Mouse (Mus musculus) midbrain, embryonic 12.5 days (tissue): ENCODE data around the gene Irf2. TPM values are rescaled to one million over a fixed set of nuclear protein-coding genes. Genes with fewer than 3 reads are reported as not detected.

Source experiments
- ATAC-seq: fragments of 200-750 bp; cut with Nextera tagmentation; 2 replicates; pipeline ENCODE4 v1.8.0; 2017; ENCODE audit warnings: low read depth, moderate TSS enrichment, moderate library complexity; ENCODE audit not compliant: low FRiP score
- H3K27ac ChIP-seq: fragments of 300-500 bp; sonication (generic); replicated peaks from 2 replicates; pipeline ENCODE4 v1.5.1; 2016; ENCODE audit warnings: mild to moderate bottlenecking
- H3K27me3 ChIP-seq: fragments of 300-500 bp; sonication (generic); 2 replicates; pipeline ENCODE4 v1.6.1; 2016; ENCODE audit warnings: mild to moderate bottlenecking
- H3K36me3 ChIP-seq: fragments of 300-500 bp; sonication (generic); 2 replicates; pipeline ENCODE4 v1.6.1; 2016
- H3K4me1 ChIP-seq: fragments of 300-500 bp; sonication (generic); 2 replicates; pipeline ENCODE4 v1.6.1; 2016
- H3K4me2 ChIP-seq: fragments of 300-500 bp; sonication (generic); replicated peaks from 2 replicates; pipeline ENCODE4 v1.6.1; 2016; ENCODE audit warnings: mild to moderate bottlenecking, moderate library complexity
- H3K4me3 ChIP-seq: fragments of 300-500 bp; sonication (generic); 2 replicates; pipeline ENCODE4 v1.5.1; 2016; ENCODE audit warnings: mild to moderate bottlenecking
- H3K9ac ChIP-seq: fragments of 300-500 bp; sonication (generic); replicated peaks from 2 replicates; pipeline ENCODE4 v1.6.1; 2016; ENCODE audit warnings: mild to moderate bottlenecking, moderate library complexity
- H3K9me3 ChIP-seq: fragments of 300-500 bp; sonication (generic); 2 replicates; pipeline ENCODE4 v1.6.1; 2016; ENCODE audit warnings: mild to moderate bottlenecking
- WGBS: fragments of 180-500 bp; shearing (Covaris S2); methylation state at CpG from one replicate; pipeline ENCODE4 v1.1.7; 2016; 5-methylcytosine and 5-hydroxymethylcytosine counted together
- polyA plus RNA-seq: library from polyadenylated mRNA; unstranded; fragments of >200 nt; fragmentation: Nextera tagmentation; extraction: Ambion mirVana; gene quantifications from 2 replicates; pipeline ENCODE4 v1.2.1, GENCODE M21; 2016

Irf2 gene
- polyA plus RNA-seq, 1 experiment from 2014 or later = 7.7 TPM

GRCm38 (mm10) chr8:46812966-46813365 is 73.4 kb downstream of the Irf2 start:
- Histone ChIP-seq H3K9ac (no peak overlapping the region), H3K4me2 (no peak overlapping the region), H3K4me3 (no peak overlapping the region), H3K9me3 (no peaks in the 10 kb centered on the region), H3K4me1 (no peaks in the 10 kb centered on the region), H3K36me3 (peaks cover 3% of the 10 kb centered on the region), H3K27ac (no peak overlapping the region), H3K27me3 (no peaks in the 10 kb centered on the region)
- ATAC-seq = no peak
- 93% methylated on average over 4 of the region's 4 CpGs for WGBS

- no peak for ATAC-seq
- no peaks in the 10 kb centered on the region for H3K9me3 ChIP-seq
- H3K4me1 ChIP-seq = no peaks in the 10 kb centered on the region
- no peaks in the 10 kb centered on the region for H3K27me3 ChIP-seq
- no peak overlapping the region for H3K4me3 ChIP-seq
- H3K36me3 ChIP-seq = no peaks in the 10 kb centered on the region
- H3K9ac ChIP-seq = no peak overlapping the region
- no peak overlapping the region for H3K4me2 ChIP-seq
- H3K27ac ChIP-seq = no peak overlapping the region
- WGBS = 77% methylated on average over 14 of the region's 14 CpGs
Observed at GRCm38 (mm10) chr8:46818106-46818989, 78.8 kb downstream of the Irf2 start.

- H3K9ac ChIP-seq = no peak overlapping the region
- H3K4me2 ChIP-seq = no peak overlapping the region
- no peaks in the 10 kb centered on the region for H3K27me3 ChIP-seq
- H3K9me3 ChIP-seq = no peaks in the 10 kb centered on the region
- 0 out of 2 replicates have a peak, but pooled peaks cover 4% of the 10 kb centered on the region for H3K36me3 ChIP-seq
- no peak overlapping the region for H3K27ac ChIP-seq
- no peak for ATAC-seq
- no peaks in the 10 kb centered on the region for H3K4me1 ChIP-seq
- 79% methylated on average over 2 of the region's 2 CpGs for WGBS
- no peak overlapping the region for H3K4me3 ChIP-seq
Observed at GRCm38 (mm10) chr8:46818990-46819288, 79.4 kb downstream of the Irf2 start.

GRCm38 (mm10) chr8:46828734-46829413 is 89.3 kb downstream of the Irf2 start:
- WGBS = 94% methylated on average over 7 of the region's 7 CpGs
- Histone ChIP-seq H3K27ac (no peak overlapping the region), H3K36me3 (no peaks in the 10 kb centered on the region), H3K4me3 (no peak overlapping the region), H3K27me3 (no peaks in the 10 kb centered on the region), H3K4me1 (no peaks in the 10 kb centered on the region), H3K4me2 (no peak overlapping the region), H3K9me3 (no peaks in the 10 kb centered on the region), H3K9ac (no peak overlapping the region)
- no peak for ATAC-seq

- WGBS = 75% methylated on average over 6 of the region's 6 CpGs
Observed at GRCm38 (mm10) chr8:46829414-46830111, 90.0 kb downstream of the Irf2 start.

GRCm38 (mm10) chr8:46830112-46830855 is 90.8 kb downstream of the Irf2 start:
- Histone ChIP-seq H3K36me3 (no peaks in the 10 kb centered on the region), H3K9me3 (no peaks in the 10 kb centered on the region), H3K27me3 (no peaks in the 10 kb centered on the region), H3K4me1 (no peaks in the 10 kb centered on the region), H3K4me3 (no peak overlapping the region), H3K4me2 (no peak overlapping the region), H3K9ac (no peak overlapping the region), H3K27ac (no peak overlapping the region)
- no peak for ATAC-seq
- 82% methylated on average over 11 of the region's 11 CpGs for WGBS

More at GRCm38 (mm10) chr8:46829414-46830111, 90.0 kb downstream of the Irf2 start:
- H3K27me3 ChIP-seq = no peaks in the 10 kb centered on the region
- no peaks in the 10 kb centered on the region for H3K36me3 ChIP-seq
- H3K4me2 ChIP-seq = no peak overlapping the region
- no peaks in the 10 kb centered on the region for H3K9me3 ChIP-seq
- H3K27ac ChIP-seq = no peak overlapping the region
- H3K4me1 ChIP-seq = no peaks in the 10 kb centered on the region
- no peak overlapping the region for H3K4me3 ChIP-seq
- ATAC-seq = no peak
- H3K9ac ChIP-seq = no peak overlapping the region

- no peaks in the 10 kb centered on the region for H3K9me3 ChIP-seq
- no peaks in the 10 kb centered on the region for H3K27me3 ChIP-seq
- H3K9ac ChIP-seq = no peak overlapping the region
- WGBS = 87% methylated on average over 5 of the region's 5 CpGs
- no peaks in the 10 kb centered on the region for H3K4me1 ChIP-seq
- H3K27ac ChIP-seq = no peak overlapping the region
- no peaks in the 10 kb centered on the region for H3K36me3 ChIP-seq
- ATAC-seq = no peak
- no peak overlapping the region for H3K4me2 ChIP-seq
- H3K4me3 ChIP-seq = no peak overlapping the region
Observed at GRCm38 (mm10) chr8:46831916-46832315, 92.4 kb downstream of the Irf2 start.

GRCm38 (mm10) chr8:46832399-46832798 is 92.9 kb downstream of the Irf2 start:
- no peaks in the 10 kb centered on the region for H3K9me3 ChIP-seq
- no peak overlapping the region for H3K9ac ChIP-seq
- no peak for ATAC-seq
- no peaks in the 10 kb centered on the region for H3K36me3 ChIP-seq
- 88% methylated on average over 3 of the region's 3 CpGs for WGBS
- H3K4me3 ChIP-seq = no peak overlapping the region
- no peak overlapping the region for H3K4me2 ChIP-seq
- no peaks in the 10 kb centered on the region for H3K27me3 ChIP-seq
- no peak overlapping the region for H3K27ac ChIP-seq
- no peaks in the 10 kb centered on the region for H3K4me1 ChIP-seq

- no peak for ATAC-seq
- Histone ChIP-seq H3K36me3 (0 out of 2 replicates have a peak, but pooled peaks cover 3% of the 10 kb centered on the region), H3K4me2 (no peak overlapping the region), H3K27ac (no peak overlapping the region), H3K9me3 (no peaks in the 10 kb centered on the region), H3K9ac (no peak overlapping the region), H3K4me3 (no peak overlapping the region), H3K27me3 (no peaks in the 10 kb centered on the region), H3K4me1 (no peaks in the 10 kb centered on the region)
- 52% methylated on average over 4 of the region's 4 CpGs for WGBS
Observed at GRCm38 (mm10) chr8:46833763-46834162, 94.2 kb downstream of the Irf2 start.

GRCm38 (mm10) chr8:46834440-46834839 is 94.9 kb downstream of the Irf2 start:
- 86% methylated on average over 3 of the region's 3 CpGs for WGBS
- Histone ChIP-seq H3K27me3 (no peaks in the 10 kb centered on the region), H3K36me3 (0 out of 2 replicates have a peak, but pooled peaks cover 6% of the 10 kb centered on the region), H3K9ac (no peak overlapping the region), H3K27ac (no peak overlapping the region), H3K4me2 (no peak overlapping the region), H3K9me3 (no peaks in the 10 kb centered on the region), H3K4me3 (no peak overlapping the region), H3K4me1 (no peaks in the 10 kb centered on the region)
- no peak for ATAC-seq

GRCm38 (mm10) chr8:46836011-46836652 is 96.6 kb downstream of the Irf2 start:
- Histone ChIP-seq H3K4me3 (no peak overlapping the region), H3K27me3 (no peaks in the 10 kb centered on the region), H3K36me3 (0 out of 2 replicates have a peak, but pooled peaks cover 6% of the 10 kb centered on the region), H3K9ac (no peak overlapping the region), H3K4me2 (no peak overlapping the region), H3K27ac (no peak overlapping the region), H3K9me3 (no peaks in the 10 kb centered on the region), H3K4me1 (no peaks in the 10 kb centered on the region)
- WGBS = 88% methylated on average over 8 of the region's 8 CpGs
- no peak for ATAC-seq
